Mouse (Mus musculus): Measurements from ENCODE around the gene Mrgprf. TPM values are rescaled to one million over a fixed set of nuclear protein-coding genes. Genes with fewer than 3 reads are reported as not detected.

Gene Mrgprf
- total RNA-seq, 1 experiment = 0.49 TPM

GRCm38 (mm10) chr7:145337889-145338288 is 37.3 kb downstream of the Mrgprf start:
- Histone ChIP-seq H3K9ac (ENCODE audit: insufficient read depth, low read depth, low read length, poor library complexity, severe bottlenecking) (no peak overlapping the region), H3K9me3 (ENCODE audit: control insufficient read depth, insufficient read depth, low read depth, low read length) (no peaks in the 10 kb centered on the region), H3K4me3 (ENCODE audit: insufficient read depth in 1 of 2, low read depth in 1 of 2, low read length in 2 of 2, poor library complexity in 1 of 2, severe bottlenecking in 1 of 2) (no peak overlapping the region), H3K36me3 (ENCODE audit: control insufficient read depth, insufficient read depth, low read length, poor library complexity, severe bottlenecking) (no peaks in the 10 kb centered on the region), H3K27ac (ENCODE audit: insufficient read depth, low read depth, low read length, poor library complexity, severe bottlenecking) (no peak overlapping the region), H3K4me1 (ENCODE audit: control insufficient read depth in 2 of 2, insufficient read depth in 2 of 2, low read length in 2 of 2, poor library complexity in 1 of 2) (no peaks in the 10 kb centered on the region)
- in situ Hi-C loops (cut with MboI; ENCODE audit: low sequenced_read_pairs in 2 of 2, unreplicated experiment in 2 of 2) = no loop called here
- no peak for DNase-seq (ENCODE audit: low read depth, low spot score)
- TF ChIP-seq ZNF384 (IDR thresholded peaks at IDR 0.05; ENCODE audit: low read depth, low read length) = no peak
- no peak for TF ChIP-seq CHD2 (IDR thresholded peaks at IDR 0.05; ENCODE audit: low read depth, low read length)
- TF ChIP-seq MAFK (IDR thresholded peaks at IDR 0.05; ENCODE audit: insufficient read depth, low read depth, low read length) = no peak
- no peak for TF ChIP-seq ZC3H11A (IDR thresholded peaks at IDR 0.05; ENCODE audit: borderline replicate concordance, low read depth, low read length)
- no peak for TF ChIP-seq HCFC1 (IDR thresholded peaks at IDR 0.05; ENCODE audit: borderline replicate concordance, insufficient read depth, low read length)

- no peaks in the 10 kb centered on the region for H3K36me3 ChIP-seq (ENCODE audit: control insufficient read depth, insufficient read depth, low read length, poor library complexity, severe bottlenecking)
- no peaks in the 10 kb centered on the region for H3K9me3 ChIP-seq (ENCODE audit: control insufficient read depth, insufficient read depth, low read depth, low read length)
- TF ChIP-seq ZC3H11A (IDR thresholded peaks at IDR 0.05; ENCODE audit: borderline replicate concordance, low read depth, low read length) (no peak), HCFC1 (IDR thresholded peaks at IDR 0.05; ENCODE audit: borderline replicate concordance, insufficient read depth, low read length) (no peak), MAFK (IDR thresholded peaks at IDR 0.05; ENCODE audit: insufficient read depth, low read depth, low read length) (no peak), ZNF384 (IDR thresholded peaks at IDR 0.05; ENCODE audit: low read depth, low read length) (no peak), CHD2 (IDR thresholded peaks at IDR 0.05; ENCODE audit: low read depth, low read length) (no peak)
- no peak overlapping the region for H3K4me3 ChIP-seq (ENCODE audit: insufficient read depth in 1 of 2, low read depth in 1 of 2, low read length in 2 of 2, poor library complexity in 1 of 2, severe bottlenecking in 1 of 2)
- no peak overlapping the region for H3K9ac ChIP-seq (ENCODE audit: insufficient read depth, low read depth, low read length, poor library complexity, severe bottlenecking)
- in situ Hi-C loops (cut with MboI; ENCODE audit: low sequenced_read_pairs in 2 of 2, unreplicated experiment in 2 of 2) = no loop called here
- H3K4me1 ChIP-seq (ENCODE audit: control insufficient read depth in 2 of 2, insufficient read depth in 2 of 2, low read length in 2 of 2, poor library complexity in 1 of 2) = no peaks in the 10 kb centered on the region
- DNase-seq (ENCODE audit: low read depth, low spot score) = no peak
- no peak overlapping the region for H3K27ac ChIP-seq (ENCODE audit: insufficient read depth, low read depth, low read length, poor library complexity, severe bottlenecking)
Measured at GRCm38 (mm10) chr7:145340248-145340904, 39.7 kb downstream of the Mrgprf start.

Other genes starting within 250 kb of the Mrgprf start
- gene 1810010D01Rik, start 92.7 kb upstream of the Mrgprf start, total RNA-seq (2012; rRNA removed) = 0.69 and 1.0 TPM in 2 replicates
- gene Tpcn2, start 16.8 kb upstream of the Mrgprf start, total RNA-seq (2012; rRNA removed) = 10.1 and 16.9 TPM in 2 replicates
- 0.09 TPM in 1 of 2 replicates, not detected in the other for gene Mrgprd, start 14.0 kb downstream of the Mrgprf start, total RNA-seq (2012; rRNA removed)